ENCODE assay signal across 19 mouse cellular contexts in the genomic region with DNA sequence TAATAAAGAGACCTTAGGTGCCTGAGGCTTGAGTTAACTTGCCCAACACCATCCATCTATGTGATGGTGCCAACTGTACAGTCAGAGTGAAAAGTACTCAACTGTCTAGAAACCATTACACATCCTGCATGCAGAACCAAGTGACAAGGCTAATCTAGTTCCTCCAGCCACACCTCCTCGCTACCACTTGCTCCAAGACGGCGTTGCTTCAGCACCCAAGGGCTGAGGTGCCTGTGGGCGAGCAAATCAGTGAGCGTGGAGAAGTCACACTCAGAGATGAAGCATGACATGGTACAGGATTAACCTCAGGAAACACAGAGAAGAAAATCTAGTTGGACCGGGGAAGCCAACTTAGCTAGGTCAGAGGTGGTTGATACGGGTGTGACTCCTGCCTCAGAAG. TPM values are rescaled to one million over a fixed set of nuclear protein-coding genes. Genes with fewer than 3 reads are reported as not detected.
DNase-seq lines count a peak whose midpoint lies in the region; ATAC-seq and TF ChIP-seq lines count a peak whose summit lies in the region.
"Had no signal": no experiment of that assay in that cellular context is flagged by ENCODE, and none has a peak within 500 bp of the region (broad histone marks: within the 10 kb centered on the region; RNA-seq: fewer than 3 reads in every experiment).

No protein-coding gene starts in this region.

- no peak for TF ChIP-seq EP300 in liver, postnatal 0 days (IDR thresholded peaks at IDR 0.05; ENCODE audit: low read depth)
- no peak for TF ChIP-seq EP300 in stomach, postnatal 0 days (optimal IDR thresholded peaks at IDR 0.05)

- ATAC-seq in frontal cortex, adult (ENCODE audit: low TSS enrichment): peak; percentile 27; the same call in 1 of the 2 replicates
- ATAC-seq in hematopoietic stem cell, adult 5-6 weeks (replicated peaks in 1 of 2; ENCODE audit: insufficient read depth in 1 of 2, low FRiP score in 2 of 2, low TSS enrichment in 1 of 2, low read depth in 1 of 2, poor library complexity in 2 of 2, severe bottlenecking in 2 of 2): peak; percentile 66 to 85; a peak in 3 of 4 replicates
- ATAC-seq in liver, postnatal 0 days: no peak
- ATAC-seq in stomach, postnatal 0 days (ENCODE audit: low FRiP score, low TSS enrichment): peak; percentile 92
- ATAC-seq in forebrain, embryonic 14.5 days: no peak

- no peak overlapping the region for H3K27ac ChIP-seq in liver, postnatal 0 days (ENCODE audit: low read depth)
- H3K27ac ChIP-seq in stomach, postnatal 0 days (replicated peaks): no peak overlapping the region
- H3K27ac ChIP-seq in forebrain, embryonic 14.5 days (ENCODE audit: low read depth, low read length): no peak overlapping the region
- H3K27ac ChIP-seq in cerebellum, adult 2 months (ENCODE audit: insufficient read depth, low read length): no peak overlapping the region
- H3K27ac ChIP-seq: embryonic facial prominence, embryonic 13.5 days; forebrain, embryonic 10.5 days; hindbrain, embryonic 12.5 days; limb, embryonic 10.5 days had no signal

- H3K36me3 ChIP-seq in liver, postnatal 0 days (replicated peaks; ENCODE audit: insufficient read depth, low read length): no peaks in the 10 kb centered on the region
- H3K36me3 ChIP-seq in stomach, postnatal 0 days (ENCODE audit: control insufficient read depth, insufficient read depth, low read length): no peaks in the 10 kb centered on the region
- no peaks in the 10 kb centered on the region for H3K36me3 ChIP-seq in forebrain, embryonic 14.5 days (ENCODE audit: control insufficient read depth, insufficient read depth, low read length)
- H3K36me3 ChIP-seq: embryonic facial prominence, embryonic 13.5 days; forebrain, embryonic 10.5 days; hindbrain, embryonic 12.5 days had no signal

- no peak overlapping the region for H3K4me3 ChIP-seq in liver, postnatal 0 days (ENCODE audit: low read depth, low read length)
- no peak overlapping the region for H3K4me3 ChIP-seq in stomach, postnatal 0 days (ENCODE audit: low read depth, low read length)
- no peak overlapping the region for H3K4me3 ChIP-seq in forebrain, embryonic 14.5 days (ENCODE audit: low read depth, low read length)
- H3K4me3 ChIP-seq in cerebellum, adult 2 months (replicated peaks; ENCODE audit: insufficient read depth, low read depth, low read length): no peak overlapping the region
- H3K4me3 ChIP-seq: embryonic facial prominence, embryonic 13.5 days; forebrain, embryonic 10.5 days; hindbrain, embryonic 12.5 days; limb, embryonic 10.5 days had no signal

- no peak for DNase-seq in frontal cortex, adult 2 months (ENCODE audit: extremely low spot score in 1 of 2, low spot score in 1 of 2)
- no peak for DNase-seq in liver, postnatal 0 days
- DNase-seq in stomach, postnatal 0 days (ENCODE audit: low spot score): peak; percentile 54
- no peak for DNase-seq in forebrain, embryonic 14.5 days (ENCODE audit: low spot score)
- DNase-seq in cerebellum, adult 2 months: no peak
- DNase-seq in thymus, postnatal 25 days: no peak
- DNase-seq: cerebellum, postnatal 36 days; kidney, adult 2 months; kidney, postnatal 36 days; lung, adult 18-20 months; lung, postnatal 36 days; midbrain, embryonic 14.5 days; spleen, adult 18-20 months had no signal

- no peaks in the 10 kb centered on the region for H3K27me3 ChIP-seq in liver, postnatal 0 days (ENCODE audit: insufficient read depth, low read length)
- no peaks in the 10 kb centered on the region for H3K27me3 ChIP-seq in stomach, postnatal 0 days (ENCODE audit: control insufficient read depth, insufficient read depth, low read length)
- 0 out of 2 replicates have a peak, but pooled peaks cover 7% of the 10 kb centered on the region for H3K27me3 ChIP-seq in forebrain, embryonic 14.5 days (replicated peaks; ENCODE audit: control insufficient read depth, insufficient read depth, low read length)
- no peaks in the 10 kb centered on the region for H3K27me3 ChIP-seq in cerebellum, adult 2 months (ENCODE audit: control insufficient read depth, insufficient read depth, low read length)
- H3K27me3 ChIP-seq: embryonic facial prominence, embryonic 13.5 days had no signal

- H3K4me2 ChIP-seq in liver, postnatal 0 days (ENCODE audit: low read depth, low read length): peak overlapping the region; percentile 15; the same call in 1 of the 2 replicates
- H3K4me2 ChIP-seq in stomach, postnatal 0 days (replicated peaks; ENCODE audit: low read depth): no peak overlapping the region
- H3K4me2 ChIP-seq in forebrain, embryonic 14.5 days (ENCODE audit: low read length): no peak overlapping the region
- H3K4me2 ChIP-seq: embryonic facial prominence, embryonic 13.5 days; hindbrain, embryonic 12.5 days had no signal

- 48% methylated on average over 7 of the region's 7 CpGs for WGBS in liver, postnatal 0 days (ENCODE audit: insufficient replicate concordance)
- WGBS in stomach, postnatal 0 days: 61% methylated on average over 7 of the region's 7 CpGs
- WGBS in forebrain, embryonic 14.5 days: 94% methylated on average over 7 of the region's 7 CpGs
- WGBS in cerebellum, adult 2 months: 95% methylated on average over 7 of the region's 7 CpGs

- no peak for TF ChIP-seq POLR2A in cerebellum, adult 2 months (IDR thresholded peaks at IDR 0.05; ENCODE audit: borderline replicate concordance, insufficient read depth, low read length)

- H3K9me3 ChIP-seq in liver, postnatal 0 days (ENCODE audit: low read length): no peaks in the 10 kb centered on the region
- no peaks in the 10 kb centered on the region for H3K9me3 ChIP-seq in stomach, postnatal 0 days (ENCODE audit: control insufficient read depth, low read length)
- H3K9me3 ChIP-seq in forebrain, embryonic 14.5 days (replicated peaks; ENCODE audit: control insufficient read depth, low read length): no peaks in the 10 kb centered on the region
- H3K9me3 ChIP-seq: embryonic facial prominence, embryonic 13.5 days; forebrain, embryonic 10.5 days; hindbrain, embryonic 12.5 days; limb, embryonic 10.5 days had no signal

- H3K4me1 ChIP-seq in liver, postnatal 0 days (ENCODE audit: insufficient read depth): no peaks in the 10 kb centered on the region
- H3K4me1 ChIP-seq in stomach, postnatal 0 days (replicated peaks; ENCODE audit: control insufficient read depth, insufficient read depth): no peaks in the 10 kb centered on the region; the same call in 1 of the 2 replicates
- no peaks in the 10 kb centered on the region for H3K4me1 ChIP-seq in forebrain, embryonic 14.5 days (ENCODE audit: control insufficient read depth, insufficient read depth, low read length)
- peaks cover 10% of the 10 kb centered on the region; the same call in 1 of the 2 replicates for H3K4me1 ChIP-seq in cerebellum, adult 2 months (ENCODE audit: control insufficient read depth, insufficient read depth, low read length)

- no peak for TF ChIP-seq CTCF in liver, postnatal 0 days (IDR thresholded peaks at IDR 0.05; ENCODE audit: low read depth)
- TF ChIP-seq CTCF in stomach, postnatal 0 days (IDR thresholded peaks at IDR 0.05; ENCODE audit: low read depth): no peak
- TF ChIP-seq CTCF in cerebellum, adult 2 months (IDR thresholded peaks at IDR 0.05; ENCODE audit: borderline replicate concordance, insufficient read depth, low read depth, low read length): no peak

- no peak overlapping the region for H3K9ac ChIP-seq in liver, postnatal 0 days (replicated peaks)
- H3K9ac ChIP-seq in stomach, postnatal 0 days (ENCODE audit: low read length): no peak overlapping the region
- H3K9ac ChIP-seq in forebrain, embryonic 14.5 days (ENCODE audit: low read length): no peak overlapping the region
- H3K9ac ChIP-seq: embryonic facial prominence, embryonic 13.5 days; hindbrain, embryonic 12.5 days had no signal

RNA-seq across cellular contexts. Expression of gene Arhgap10, which starts 8.7 kb away (rescaled TPM):
- polyA plus RNA-seq in frontal cortex, adult 2 months (2012; rRNA removed): 17.4 and 19.2 TPM in 2 replicates
- 14.6 and 16.4 TPM in 2 replicates for total RNA-seq in hematopoietic stem cell, adult 5-6 weeks (2017)
- 3.9 and 4.1 TPM in 2 replicates for polyA plus RNA-seq in liver, postnatal 0 days (2015; fragmentation: Nextera tagmentation; extraction: Ambion mirVana)
- polyA plus RNA-seq in stomach, postnatal 0 days (2015; fragmentation: Nextera tagmentation; extraction: Ambion mirVana): 18.8 TPM in 2 replicates
- 3.6 and 4.2 TPM in 2 replicates for polyA plus RNA-seq in forebrain, embryonic 14.5 days (2014; fragmentation: Nextera tagmentation; extraction: Ambion mirVana)
- polyA plus RNA-seq in cerebellum, adult 2 months (2012; rRNA removed): 12.5 and 13.9 TPM in 2 replicates

RNA-seq across cellular contexts. Expression of gene Prmt9, which starts 40.2 kb away (rescaled TPM):
- 19.3 and 19.9 TPM in 2 replicates for polyA plus RNA-seq in frontal cortex, adult 2 months (2012; rRNA removed)
- total RNA-seq in hematopoietic stem cell, adult 5-6 weeks (2017): 17.9 and 23.5 TPM in 2 replicates
- polyA plus RNA-seq in liver, postnatal 0 days (2015; fragmentation: Nextera tagmentation; extraction: Ambion mirVana): 5.7 and 6.3 TPM in 2 replicates
- polyA plus RNA-seq in stomach, postnatal 0 days (2015; fragmentation: Nextera tagmentation; extraction: Ambion mirVana): 9.7 TPM in 2 replicates
- polyA plus RNA-seq in forebrain, embryonic 14.5 days (2014; fragmentation: Nextera tagmentation; extraction: Ambion mirVana): 22.7 and 24.1 TPM in 2 replicates
- 22.7 and 23.2 TPM in 2 replicates for polyA plus RNA-seq in cerebellum, adult 2 months (2012; rRNA removed)

Comparison
In these comparisons a context has a peak if more than half of its experiments do, and no peak if none do; other contexts are left out.
1. ATAC-seq: peak in frontal cortex, adult (single experiment), hematopoietic stem cell, adult 5-6 weeks (2 of 2) and stomach, postnatal 0 days (single experiment); none in liver, postnatal 0 days (single experiment) and forebrain, embryonic 14.5 days (single experiment).